Mouse (Mus musculus): ENCODE measurements at regions not wholly inside any gene's neighbourhood (a gene's known extent, or its start where the extent isn't known, plus 50 kb on each side); places are given as distances from the start of the nearest gene placed in this dataset.
A peak's percentile ranks its signal among the peaks of the same experiment; 100 is the strongest.

DNA sequence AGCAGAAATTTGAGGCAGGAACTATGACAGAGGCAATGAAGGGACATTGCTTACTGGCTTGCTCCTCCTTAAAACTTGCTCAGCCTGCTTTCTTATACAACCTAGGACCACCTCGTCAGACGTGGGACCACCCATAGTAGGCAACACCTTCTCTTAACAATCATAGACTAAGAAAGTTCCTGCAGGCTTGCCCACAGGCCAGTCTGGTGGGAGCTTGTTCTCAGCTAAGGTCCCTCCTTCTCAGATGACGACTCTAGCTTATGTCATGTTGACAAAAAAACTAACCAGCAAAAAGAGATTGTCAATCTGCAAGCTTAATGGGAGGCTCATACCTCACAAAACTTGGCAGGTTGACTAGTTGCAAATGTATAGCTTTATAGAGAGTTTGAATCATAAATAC, 56.5 kb upstream of the Lsm6 start:
- intact Hi-C loops (cut with DNase I), result no loop called here

GRCm38 (mm10) chr8:78889708-78890107, 68.8 kb upstream of the Lsm6 start:
- intact Hi-C loops (cut with DNase I), result no loop called here
- DNase-seq, result no peak

More for the DNA sequence above, 56.5 kb upstream of the Lsm6 start:
- DNase-seq, result no peak

GRCm38 (mm10) chr8:78890571-78890970, 69.6 kb upstream of the Lsm6 start:
- intact Hi-C loops (cut with DNase I), result no loop called here
- peak; percentile 28 for DNase-seq

- intact Hi-C loops (cut with DNase I), result no loop called here
Observed at GRCm38 (mm10) chr8:78899887-78900286, 78.9 kb upstream of the Lsm6 start.

DNA sequence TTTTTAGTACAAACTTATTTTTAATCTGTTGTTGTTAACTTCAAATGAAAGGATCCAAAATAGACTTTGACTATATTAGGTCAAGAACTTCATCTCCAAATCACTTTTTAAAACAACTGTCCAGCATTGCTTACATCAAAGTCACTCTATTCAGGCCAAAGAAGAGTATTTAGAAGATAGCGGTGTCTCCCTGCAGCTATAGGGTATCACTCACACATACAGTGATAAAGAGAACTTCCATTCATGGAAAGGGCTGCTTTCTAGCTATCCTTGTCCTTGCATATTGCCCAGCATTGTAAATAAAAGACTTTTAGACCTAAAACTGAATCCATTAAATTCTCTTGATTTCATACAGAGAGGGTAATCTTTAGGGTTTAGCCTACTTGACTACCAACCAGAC, 82.1 kb upstream of the Lsm6 start:
- intact Hi-C loops (cut with DNase I), result no loop called here
- no peak for DNase-seq

More at GRCm38 (mm10) chr8:78899887-78900286, 78.9 kb upstream of the Lsm6 start:
- peak; percentile 73 for DNase-seq

DNA sequence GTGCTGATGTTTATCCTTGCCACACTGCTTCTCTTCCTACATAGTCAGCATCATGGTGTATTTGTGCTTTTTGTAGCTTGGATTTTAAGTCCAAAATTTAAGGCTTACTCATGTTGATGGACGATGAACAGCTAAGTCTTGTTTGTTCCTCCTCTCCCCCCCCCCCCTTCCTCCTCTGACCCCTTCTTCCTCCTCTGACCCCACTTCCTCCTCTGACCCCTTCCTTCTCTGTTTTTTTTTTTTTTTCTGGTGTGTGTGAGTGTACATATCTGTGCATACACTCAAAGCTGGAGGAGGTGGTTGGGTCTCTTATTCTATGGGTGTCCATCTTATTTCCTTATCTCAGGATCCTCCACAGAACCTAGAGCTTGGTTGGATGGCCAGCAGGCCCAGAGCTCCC, 87.0 kb upstream of the Lsm6 start:
- intact Hi-C loops (cut with DNase I), result no loop called here
- DNase-seq, result no peak

- DNase-seq, result no peak
- intact Hi-C loops (cut with DNase I), result no loop called here
Observed at GRCm38 (mm10) chr8:78911288-78911873, 90.4 kb upstream of the Lsm6 start.

GRCm38 (mm10) chr8:78912470-78912869, 91.5 kb upstream of the Lsm6 start:
- intact Hi-C loops (cut with DNase I), result no loop called here
- no peak for DNase-seq

DNA sequence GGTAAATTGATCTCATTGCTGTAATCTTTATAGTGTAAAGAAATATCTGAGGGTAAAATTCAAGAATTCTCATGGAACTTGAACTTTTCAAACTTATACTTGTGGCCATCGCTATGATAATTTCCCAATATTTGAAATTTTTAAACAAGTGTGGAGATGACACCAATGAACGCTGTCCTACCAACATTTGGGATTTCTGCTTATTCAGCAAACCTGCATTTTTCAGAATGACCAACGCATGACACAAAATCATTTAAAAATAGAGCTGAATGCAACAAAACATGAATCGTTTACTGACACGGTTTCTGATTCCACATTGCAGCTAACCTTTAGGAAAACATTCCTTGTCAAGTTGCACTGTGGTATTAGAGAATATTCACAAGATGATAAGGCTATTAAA, 92.9 kb upstream of the Lsm6 start:
- DNase-seq, result no peak
- intact Hi-C loops (cut with DNase I), result no loop called here

DNA sequence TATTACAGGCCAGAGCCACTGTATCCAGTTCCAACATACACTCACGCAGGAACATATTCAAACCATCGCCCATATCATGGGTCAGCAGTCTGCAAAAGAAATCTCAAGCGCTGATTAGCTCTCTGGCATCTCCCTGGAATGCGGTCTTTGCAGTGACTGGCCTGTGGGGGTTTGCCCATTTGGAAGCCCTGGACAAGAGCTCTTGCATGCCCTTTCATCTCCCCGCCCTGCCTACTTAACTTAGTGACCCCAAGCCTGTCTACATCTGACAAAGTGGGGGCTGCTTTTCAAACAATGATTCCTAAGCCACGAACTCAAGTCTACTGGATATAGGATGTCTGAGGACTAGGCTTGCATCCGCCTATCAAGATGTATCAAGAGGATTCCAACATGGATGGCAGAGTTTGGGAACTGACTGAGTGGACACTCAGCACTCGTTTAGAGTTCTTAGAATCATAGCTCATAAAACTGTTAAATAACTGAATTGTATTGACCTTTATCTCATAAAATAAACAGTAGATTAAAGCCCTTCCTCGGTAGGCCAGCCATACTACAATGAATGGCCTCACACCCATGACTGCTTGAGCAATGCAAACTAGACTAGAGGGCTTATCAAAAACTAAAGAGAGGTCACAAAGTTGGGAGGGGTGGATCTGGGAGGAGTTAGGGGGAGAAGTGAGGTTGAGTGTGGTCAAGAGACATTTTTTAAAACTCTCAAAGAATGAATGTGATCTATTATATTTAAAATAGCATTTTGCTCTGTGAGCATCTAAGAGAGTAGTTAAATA, 97.4 kb upstream of the Zfp827 start:
- DNase-seq, result no peak
- intact Hi-C loops (cut with DNase I), result no loop called here

- intact Hi-C loops (cut with DNase I), result no loop called here
- DNase-seq, result no peak
Observed at GRCm38 (mm10) chr8:78932069-78932468, 96.2 kb upstream of the Zfp827 start.

- intact Hi-C loops (cut with DNase I), result no loop called here
Observed at GRCm38 (mm10) chr8:78940049-78940448, 88.2 kb upstream of the Zfp827 start.

GRCm38 (mm10) chr8:78941558-78941957, 86.7 kb upstream of the Zfp827 start:
- no peak for DNase-seq
- intact Hi-C loops (cut with DNase I), result no loop called here

More at GRCm38 (mm10) chr8:78940049-78940448, 88.2 kb upstream of the Zfp827 start:
- no peak for DNase-seq

- intact Hi-C loops (cut with DNase I), result no loop called here
- no peak for DNase-seq
Observed at GRCm38 (mm10) chr8:78944367-78944766, 83.9 kb upstream of the Zfp827 start.

- intact Hi-C loops (cut with DNase I), result no loop called here
- DNase-seq, result no peak
Observed at GRCm38 (mm10) chr8:78945607-78946006, 82.6 kb upstream of the Zfp827 start.

DNA sequence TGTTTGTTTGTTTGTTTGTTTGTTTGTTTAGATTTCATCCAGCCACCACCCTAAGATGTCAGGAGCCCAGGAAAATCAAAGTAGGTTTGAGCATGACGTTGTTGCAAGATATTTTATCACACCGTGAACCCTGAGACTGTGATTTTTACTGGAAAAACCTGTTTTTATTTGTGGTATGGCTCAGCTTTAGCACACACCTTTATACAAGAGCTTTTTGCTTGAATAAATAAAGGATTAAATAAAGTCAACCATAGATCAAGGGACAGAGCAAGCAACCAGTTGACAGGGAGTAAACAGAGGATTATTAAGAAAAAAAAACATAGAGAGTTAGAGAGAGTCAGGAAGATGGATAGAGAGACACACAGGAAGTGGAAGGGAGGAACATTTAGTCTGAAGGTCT, 82.2 kb upstream of the Zfp827 start:
- intact Hi-C loops (cut with DNase I), result no loop called here
- no peak for DNase-seq

DNA sequence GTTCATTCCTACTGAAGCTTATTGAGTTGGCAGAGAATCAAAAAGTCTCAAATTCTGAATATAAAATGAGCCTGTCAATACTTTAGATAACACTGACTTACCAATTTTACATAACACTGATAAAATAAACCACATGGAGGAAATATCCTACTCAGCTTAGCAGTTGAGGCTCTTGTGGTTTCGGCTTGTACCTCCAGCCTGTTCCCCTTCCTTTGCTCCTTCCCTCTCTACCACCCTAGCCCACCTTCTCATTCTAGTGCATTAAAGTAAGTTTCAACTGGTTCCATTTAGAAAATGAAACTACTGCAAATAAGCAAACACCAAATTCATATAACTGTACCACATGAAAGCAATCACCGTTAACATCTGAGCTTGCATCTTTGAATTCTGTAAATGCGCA, 53.2 kb upstream of the Zfp827 start:
- no peak for DNase-seq
- intact Hi-C loops (cut with DNase I), result no loop called here

Data from left cerebral cortex, postnatal 4 days (tissue).